9 mouse cellular contexts compared by ENCODE assay signal in the genomic region with DNA sequence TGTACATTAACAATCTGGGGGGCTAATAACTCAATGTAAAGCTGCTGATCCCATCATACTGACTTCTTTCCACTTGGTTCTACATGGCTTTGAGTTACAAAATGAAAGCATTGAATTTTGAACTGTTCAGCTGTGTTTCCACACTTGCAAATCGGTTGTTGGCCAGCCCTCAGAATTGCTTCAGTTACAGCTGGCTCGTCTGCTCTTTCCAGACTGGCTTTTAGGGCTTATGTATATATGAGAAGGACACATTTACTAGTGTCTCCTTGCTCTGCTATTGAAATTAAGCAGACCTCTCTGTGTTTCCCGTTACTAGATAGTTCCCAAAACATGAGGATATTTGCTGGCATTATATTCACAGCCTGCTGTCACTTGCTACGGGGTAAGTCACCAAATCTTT. TPM values are rescaled to one million over a fixed set of nuclear protein-coding genes. Genes with fewer than 3 reads are reported as not detected.
DNase-seq lines count a peak whose midpoint lies in the region; ATAC-seq and TF ChIP-seq lines count a peak whose summit lies in the region.
"Had no signal": no experiment of that assay in that cellular context is flagged by ENCODE, and none has a peak within 500 bp of the region (broad histone marks: within the 10 kb centered on the region; RNA-seq: fewer than 3 reads in every experiment).

No protein-coding gene starts in this region.

- no peaks in the 10 kb centered on the region for H3K36me3 ChIP-seq in forebrain, embryonic 13.5 days (ENCODE audit: poor library complexity, severe bottlenecking)
- H3K36me3 ChIP-seq in forebrain, embryonic 12.5 days (replicated peaks) = no peaks in the 10 kb centered on the region
- no peaks in the 10 kb centered on the region for H3K36me3 ChIP-seq in intestine, embryonic 14.5 days (ENCODE audit: control insufficient read depth, insufficient read depth, low read length)
- H3K36me3 ChIP-seq in midbrain, embryonic 13.5 days = no peaks in the 10 kb centered on the region

- WGBS in forebrain, embryonic 13.5 days = 75% methylated on average over 4 of the region's 4 CpGs
- 79% methylated on average over 4 of the region's 4 CpGs for WGBS in forebrain, embryonic 12.5 days
- WGBS in lung, adult 2 months = 28% methylated on average over 4 of the region's 4 CpGs
- WGBS in intestine, embryonic 14.5 days = 29% methylated on average over 4 of the region's 4 CpGs
- 86% methylated on average over 4 of the region's 4 CpGs for WGBS in midbrain, embryonic 13.5 days

- TF ChIP-seq POLR2A in lung, adult 2 months (IDR thresholded peaks at IDR 0.05; ENCODE audit: borderline replicate concordance, extremely low read depth, low read depth, low read length) = no peak

- H3K4me3 ChIP-seq in forebrain, embryonic 13.5 days = no peak overlapping the region
- H3K4me3 ChIP-seq in forebrain, embryonic 12.5 days (replicated peaks) = no peak overlapping the region
- peak overlapping the region; percentile 68 for H3K4me3 ChIP-seq in lung, adult 2 months (replicated peaks; ENCODE audit: extremely low read depth, low read depth, low read length)
- no peak overlapping the region for H3K4me3 ChIP-seq in intestine, embryonic 14.5 days (ENCODE audit: low read depth, low read length)
- H3K4me3 ChIP-seq in midbrain, embryonic 13.5 days (replicated peaks) = no peak overlapping the region

- ATAC-seq in forebrain, embryonic 13.5 days = peak; percentile 43; the same call in 1 of the 2 replicates
- no peak for ATAC-seq in forebrain, embryonic 12.5 days (ENCODE audit: low FRiP score)
- 0 out of 2 replicates have a peak, but pooled peaks have one; percentile 32 for ATAC-seq in intestine, embryonic 14.5 days (replicated peaks; ENCODE audit: low FRiP score, low TSS enrichment, low read depth)
- ATAC-seq in midbrain, embryonic 13.5 days = no peak
- ATAC-seq in activated CD4-positive, CD25-positive, alpha-beta regulatory T cell, adult 4 months = no peak

- peaks cover 5% of the 10 kb centered on the region for H3K4me1 ChIP-seq in forebrain, embryonic 13.5 days
- peaks cover 5% of the 10 kb centered on the region; the same call in 1 of the 2 replicates for H3K4me1 ChIP-seq in forebrain, embryonic 12.5 days
- H3K4me1 ChIP-seq in lung, adult 2 months (ENCODE audit: control insufficient read depth, insufficient read depth, low read length) = peaks cover 6% of the 10 kb centered on the region
- no peaks in the 10 kb centered on the region for H3K4me1 ChIP-seq in intestine, embryonic 14.5 days (replicated peaks; ENCODE audit: control insufficient read depth, insufficient read depth, low read length)
- H3K4me1 ChIP-seq in midbrain, embryonic 13.5 days (replicated peaks) = peaks cover 8% of the 10 kb centered on the region; the same call in 1 of the 2 replicates

- DNase-seq in lung, adult 2 months = no peak
- DNase-seq in lung, postnatal 25 days (ENCODE audit: low spot score) = no peak
- peak; percentile 60 for DNase-seq in intestine, embryonic 14.5 days (ENCODE audit: low spot score)
- peak; percentile 44 for DNase-seq in right cerebral cortex, postnatal 4 days
- DNase-seq: cerebellum, adult 9-11 months had no signal

- no peak for TF ChIP-seq CTCF in lung, adult 2 months (IDR thresholded peaks at IDR 0.05; ENCODE audit: insufficient read depth, low read length)

- no peak overlapping the region for H3K27ac ChIP-seq in forebrain, embryonic 13.5 days
- H3K27ac ChIP-seq in forebrain, embryonic 12.5 days = no peak overlapping the region
- peak overlapping the region; percentile 68 for H3K27ac ChIP-seq in intestine, embryonic 14.5 days (ENCODE audit: low read depth)
- H3K27ac ChIP-seq in midbrain, embryonic 13.5 days = no peak overlapping the region

- no peak overlapping the region for H3K4me2 ChIP-seq in forebrain, embryonic 13.5 days
- H3K4me2 ChIP-seq in forebrain, embryonic 12.5 days = no peak overlapping the region
- peak overlapping the region; percentile 40 for H3K4me2 ChIP-seq in intestine, embryonic 14.5 days (ENCODE audit: low read length)
- no peak overlapping the region for H3K4me2 ChIP-seq in midbrain, embryonic 13.5 days (replicated peaks)

- no peaks in the 10 kb centered on the region for H3K27me3 ChIP-seq in forebrain, embryonic 13.5 days
- H3K27me3 ChIP-seq in forebrain, embryonic 12.5 days = no peaks in the 10 kb centered on the region
- H3K27me3 ChIP-seq in intestine, embryonic 14.5 days (replicated peaks; ENCODE audit: control insufficient read depth, insufficient read depth, low read length) = no peaks in the 10 kb centered on the region
- H3K27me3 ChIP-seq in midbrain, embryonic 13.5 days = no peaks in the 10 kb centered on the region

- no peak overlapping the region for H3K9ac ChIP-seq in forebrain, embryonic 13.5 days
- H3K9ac ChIP-seq in forebrain, embryonic 12.5 days = no peak overlapping the region
- H3K9ac ChIP-seq in intestine, embryonic 14.5 days (ENCODE audit: low read length) = no peak overlapping the region
- H3K9ac ChIP-seq in midbrain, embryonic 13.5 days (replicated peaks) = no peak overlapping the region

- H3K9me3 ChIP-seq in forebrain, embryonic 13.5 days (replicated peaks) = no peaks in the 10 kb centered on the region
- H3K9me3 ChIP-seq in forebrain, embryonic 12.5 days = no peaks in the 10 kb centered on the region
- H3K9me3 ChIP-seq in intestine, embryonic 14.5 days (ENCODE audit: control insufficient read depth, low read length) = no peaks in the 10 kb centered on the region
- no peaks in the 10 kb centered on the region for H3K9me3 ChIP-seq in midbrain, embryonic 13.5 days

RNA-seq across cellular contexts. Expression of a gene that starts 4.9 kb away (rescaled TPM):
- 0.38 and 0.41 TPM in 2 replicates for polyA plus RNA-seq in forebrain, embryonic 13.5 days (2015; fragmentation: Nextera tagmentation; extraction: Ambion mirVana)
- polyA plus RNA-seq in forebrain, embryonic 12.5 days (2016; fragmentation: Nextera tagmentation; extraction: Ambion mirVana) = 0.36 and 0.82 TPM in 2 replicates
- polyA plus RNA-seq in lung, adult 2 months (2012; rRNA removed) = 5.4 and 9.0 TPM in 2 replicates
- 0.47 and 0.97 TPM in 2 replicates for polyA plus RNA-seq in intestine, embryonic 14.5 days (2014; fragmentation: Nextera tagmentation; extraction: Ambion mirVana)
- polyA plus RNA-seq in midbrain, embryonic 13.5 days (2015; fragmentation: Nextera tagmentation; extraction: Ambion mirVana) = 0.27 and 0.70 TPM in 2 replicates
- polyA plus RNA-seq in activated CD4-positive, CD25-positive, alpha-beta regulatory T cell, adult 4 months (2017; shearing (Covaris generic)) = 10 to 100 TPM; 37.7 to 48.6 TPM

RNA-seq across cellular contexts. Expression of a gene that starts 4.9 kb away (rescaled TPM):
- polyA plus RNA-seq in forebrain, embryonic 13.5 days (2015; fragmentation: Nextera tagmentation; extraction: Ambion mirVana) = 88.6 and 102 TPM in 2 replicates
- polyA plus RNA-seq in forebrain, embryonic 12.5 days (2016; fragmentation: Nextera tagmentation; extraction: Ambion mirVana) = 75.9 and 80.5 TPM in 2 replicates
- 56.1 and 57.2 TPM in 2 replicates for polyA plus RNA-seq in lung, adult 2 months (2012; rRNA removed)
- 126 and 128 TPM in 2 replicates for polyA plus RNA-seq in intestine, embryonic 14.5 days (2014; fragmentation: Nextera tagmentation; extraction: Ambion mirVana)
- polyA plus RNA-seq in midbrain, embryonic 13.5 days (2015; fragmentation: Nextera tagmentation; extraction: Ambion mirVana) = 93.9 and 97.1 TPM in 2 replicates
- polyA plus RNA-seq in activated CD4-positive, CD25-positive, alpha-beta regulatory T cell, adult 4 months (2017; shearing (Covaris generic)) = 100 to 1,000 TPM; 216 to 219 TPM

RNA-seq across cellular contexts. Expression of a gene that starts 37.7 kb away (rescaled TPM):
- 1.6 TPM in 2 replicates for polyA plus RNA-seq in forebrain, embryonic 13.5 days (2015; fragmentation: Nextera tagmentation; extraction: Ambion mirVana)
- polyA plus RNA-seq in forebrain, embryonic 12.5 days (2016; fragmentation: Nextera tagmentation; extraction: Ambion mirVana) = 1.00 and 1.4 TPM in 2 replicates
- not detected in 2 replicates for polyA plus RNA-seq in lung, adult 2 months (2012; rRNA removed)
- 0.51 and 0.53 TPM in 2 replicates for polyA plus RNA-seq in intestine, embryonic 14.5 days (2014; fragmentation: Nextera tagmentation; extraction: Ambion mirVana)
- polyA plus RNA-seq in midbrain, embryonic 13.5 days (2015; fragmentation: Nextera tagmentation; extraction: Ambion mirVana) = 0.58 and 1.0 TPM in 2 replicates
- not detected for polyA plus RNA-seq in activated CD4-positive, CD25-positive, alpha-beta regulatory T cell, adult 4 months (2017; shearing (Covaris generic))

RNA-seq across cellular contexts. Expression of a gene that starts 38.6 kb away (rescaled TPM):
- polyA plus RNA-seq in forebrain, embryonic 13.5 days (2015; fragmentation: Nextera tagmentation; extraction: Ambion mirVana) = not detected in 2 replicates
- polyA plus RNA-seq in forebrain, embryonic 12.5 days (2016; fragmentation: Nextera tagmentation; extraction: Ambion mirVana) = 0.14 TPM in 1 of 2 replicates, not detected in the other
- polyA plus RNA-seq in lung, adult 2 months (2012; rRNA removed) = 0.29 and 0.37 TPM in 2 replicates
- not detected in 2 replicates for polyA plus RNA-seq in intestine, embryonic 14.5 days (2014; fragmentation: Nextera tagmentation; extraction: Ambion mirVana)
- polyA plus RNA-seq in midbrain, embryonic 13.5 days (2015; fragmentation: Nextera tagmentation; extraction: Ambion mirVana) = 0.09 TPM in 1 of 2 replicates, not detected in the other
- 10 to 100 TPM; 17.2 to 23.0 TPM for polyA plus RNA-seq in activated CD4-positive, CD25-positive, alpha-beta regulatory T cell, adult 4 months (2017; shearing (Covaris generic))

RNA-seq across cellular contexts. Expression of a gene that starts 47.0 kb away (rescaled TPM):
- polyA plus RNA-seq in forebrain, embryonic 13.5 days (2015; fragmentation: Nextera tagmentation; extraction: Ambion mirVana) = 3.4 and 3.6 TPM in 2 replicates
- 5.3 TPM in 2 replicates for polyA plus RNA-seq in forebrain, embryonic 12.5 days (2016; fragmentation: Nextera tagmentation; extraction: Ambion mirVana)
- 0.82 TPM in 1 of 2 replicates, not detected in the other for polyA plus RNA-seq in lung, adult 2 months (2012; rRNA removed)
- polyA plus RNA-seq in intestine, embryonic 14.5 days (2014; fragmentation: Nextera tagmentation; extraction: Ambion mirVana) = 7.9 and 8.4 TPM in 2 replicates
- 2.6 and 2.9 TPM in 2 replicates for polyA plus RNA-seq in midbrain, embryonic 13.5 days (2015; fragmentation: Nextera tagmentation; extraction: Ambion mirVana)
- polyA plus RNA-seq in activated CD4-positive, CD25-positive, alpha-beta regulatory T cell, adult 4 months (2017; shearing (Covaris generic)) = 10 to 100 TPM; 23.8 to 28.8 TPM

Comparison
In these comparisons a context has a peak if more than half of its experiments do, and no peak if none do; other contexts are left out.
1. ATAC-seq: peak in forebrain, embryonic 13.5 days (single experiment) and intestine, embryonic 14.5 days (single experiment); none in forebrain, embryonic 12.5 days (single experiment), midbrain, embryonic 13.5 days (single experiment) and activated CD4-positive, CD25-positive, alpha-beta regulatory T cell, adult 4 months (single experiment).
2. DNase-seq: peak in intestine, embryonic 14.5 days (single experiment) and right cerebral cortex, postnatal 4 days (single experiment); none in lung, adult 2 months (single experiment) and lung, postnatal 25 days (single experiment).